Mouse (Mus musculus) hindbrain, embryonic 11.5 days (tissue): Measurements from ENCODE around the gene Rnf113a2. TPM values are rescaled to one million over a fixed set of nuclear protein-coding genes. Genes with fewer than 3 reads are reported as not detected.

Source experiments
- ATAC-seq: fragments of 200-750 bp; cut with Nextera tagmentation; 2 replicates; pipeline ENCODE4 v1.8.0; 2017; ENCODE audit warnings: mild to moderate bottlenecking, moderate TSS enrichment, moderate library complexity; ENCODE audit not compliant: low FRiP score
- DNase-seq: peaks from one replicate; pipeline ENCODE4 v3.0.0-alpha.2; 2015; ENCODE audit warnings: low spot score
- H3K27ac ChIP-seq: fragments of 300-500 bp; sonication (generic); 2 replicates; pipeline ENCODE4 v1.5.1; 2014; ENCODE audit warnings: mild to moderate bottlenecking, low read depth, low read length
- H3K27me3 ChIP-seq: fragments of 300-500 bp; sonication (generic); 2 replicates; pipeline ENCODE4 v1.6.1; 2014; ENCODE audit warnings: mild to moderate bottlenecking, low read length, moderate library complexity, mixed read lengths; ENCODE audit not compliant: control insufficient read depth, insufficient read depth
- H3K36me3 ChIP-seq: fragments of 300-500 bp; sonication (generic); 2 replicates; pipeline ENCODE4 v1.6.1; 2014; ENCODE audit warnings: mild to moderate bottlenecking, low read length, moderate library complexity, mixed read lengths; ENCODE audit not compliant: control insufficient read depth, insufficient read depth
- H3K4me1 ChIP-seq: fragments of 300-500 bp; sonication (generic); replicated peaks from 2 replicates; pipeline ENCODE4 v1.6.1; 2014; ENCODE audit warnings: low read length, mixed read lengths; ENCODE audit not compliant: control insufficient read depth, insufficient read depth
- H3K4me2 ChIP-seq: fragments of 300-500 bp; sonication (generic); replicated peaks from 2 replicates; pipeline ENCODE4 v1.6.1; 2014; ENCODE audit warnings: mild to moderate bottlenecking, low read depth, low read length
- H3K4me3 ChIP-seq: fragments of 300-500 bp; sonication (generic); 2 replicates; pipeline ENCODE4 v1.5.1; 2014; ENCODE audit warnings: low read depth, low read length
- H3K9ac ChIP-seq: fragments of 300-500 bp; sonication (generic); 2 replicates; pipeline ENCODE4 v1.6.1; 2014; ENCODE audit warnings: low read depth, low read length
- H3K9me3 ChIP-seq: fragments of 300-500 bp; sonication (generic); 2 replicates; pipeline ENCODE4 v1.6.1; 2016; ENCODE audit warnings: low read length; ENCODE audit not compliant: control insufficient read depth
- WGBS: fragments of 180-500 bp; shearing (Covaris S2); extraction: QIAGEN DNeasy Blood & Tissue Kit; methylation state at CpG from one replicate; pipeline ENCODE4 v1.1.7; 2014; 5-methylcytosine and 5-hydroxymethylcytosine counted together
- polyA plus RNA-seq: library from polyadenylated mRNA; unstranded; fragments of >200 nt; fragmentation: Nextera tagmentation; extraction: Ambion mirVana; gene quantifications from 2 replicates; pipeline ENCODE4 v1.2.1, GENCODE M21; 2014

Gene Rnf113a2
- polyA plus RNA-seq, 1 experiment from 2014 or later, result 33.9 TPM

- no peak overlapping the region for H3K4me2 ChIP-seq
- H3K4me3 ChIP-seq, result no peak overlapping the region
- H3K4me1 ChIP-seq, result no peaks in the 10 kb centered on the region
- no peak for DNase-seq
- ATAC-seq, result no peak
- H3K27ac ChIP-seq, result no peak overlapping the region
- no peaks in the 10 kb centered on the region for H3K9me3 ChIP-seq
- H3K36me3 ChIP-seq, result no peaks in the 10 kb centered on the region
- WGBS, result 91% methylated on average over 2 of the region's 2 CpGs
- H3K27me3 ChIP-seq, result no peaks in the 10 kb centered on the region
- H3K9ac ChIP-seq, result no peak overlapping the region
These were observed 12.8 kb downstream of the Rnf113a2 start for GRCm38 (mm10) chr12:84429825-84430224.

GRCm38 (mm10) chr12:84438697-84439096, 21.7 kb downstream of the Rnf113a2 start:
- no peak for DNase-seq
- H3K36me3 ChIP-seq, result no peaks in the 10 kb centered on the region
- no peak overlapping the region for H3K4me2 ChIP-seq
- H3K27ac ChIP-seq, result no peak overlapping the region
- H3K9ac ChIP-seq, result no peak overlapping the region
- no peaks in the 10 kb centered on the region for H3K27me3 ChIP-seq
- WGBS, result 82% methylated on average over 2 of the region's 2 CpGs
- H3K9me3 ChIP-seq, result no peaks in the 10 kb centered on the region
- no peaks in the 10 kb centered on the region for H3K4me1 ChIP-seq
- H3K4me3 ChIP-seq, result no peak overlapping the region
- no peak for ATAC-seq

- Histone ChIP-seq H3K27ac (no peak overlapping the region), H3K9ac (no peak overlapping the region), H3K36me3 (no peaks in the 10 kb centered on the region), H3K4me2 (no peak overlapping the region), H3K9me3 (no peaks in the 10 kb centered on the region), H3K27me3 (no peaks in the 10 kb centered on the region), H3K4me3 (no peak overlapping the region), H3K4me1 (no peaks in the 10 kb centered on the region)
- DNase-seq (no peak), ATAC-seq (no peak)
- 76% methylated on average over 4 of the region's 4 CpGs for WGBS
These were observed 25.5 kb downstream of the Rnf113a2 start for GRCm38 (mm10) chr12:84442526-84442925.

GRCm38 (mm10) chr12:84447386-84447785, 30.4 kb downstream of the Rnf113a2 start:
- WGBS, result 63% methylated on average over 1 of the region's 1 CpGs
- H3K9ac ChIP-seq, result no peak overlapping the region
- H3K27me3 ChIP-seq, result no peaks in the 10 kb centered on the region
- H3K27ac ChIP-seq, result no peak overlapping the region
- H3K36me3 ChIP-seq, result no peaks in the 10 kb centered on the region
- H3K4me2 ChIP-seq, result no peak overlapping the region
- DNase-seq, result no peak
- no peaks in the 10 kb centered on the region for H3K9me3 ChIP-seq
- no peak overlapping the region for H3K4me3 ChIP-seq
- no peaks in the 10 kb centered on the region for H3K4me1 ChIP-seq
- no peak for ATAC-seq

GRCm38 (mm10) chr12:84448181-84448580, 31.2 kb downstream of the Rnf113a2 start:
- Histone ChIP-seq H3K4me1 (no peaks in the 10 kb centered on the region; the same call in 1 of the 2 replicates), H3K9ac (no peak overlapping the region), H3K27ac (no peak overlapping the region), H3K4me3 (no peak overlapping the region), H3K27me3 (no peaks in the 10 kb centered on the region), H3K36me3 (no peaks in the 10 kb centered on the region), H3K9me3 (no peaks in the 10 kb centered on the region), H3K4me2 (no peak overlapping the region)
- WGBS, result 86% methylated on average over 6 of the region's 6 CpGs
- DNase-seq, result no peak
- ATAC-seq, result no peak

- ATAC-seq (no peak), DNase-seq (no peak)
- H3K4me3 ChIP-seq, result no peak overlapping the region
- H3K4me1 ChIP-seq, result no peaks in the 10 kb centered on the region; the same call in 1 of the 2 replicates
- H3K36me3 ChIP-seq, result no peaks in the 10 kb centered on the region
- H3K9ac ChIP-seq, result no peak overlapping the region
- H3K27me3 ChIP-seq, result no peaks in the 10 kb centered on the region
- H3K27ac ChIP-seq, result no peak overlapping the region
- no peaks in the 10 kb centered on the region for H3K9me3 ChIP-seq
- H3K4me2 ChIP-seq, result peak overlapping the region; percentile 57
- 47% methylated on average over 10 of the region's 10 CpGs for WGBS
These were observed 32.9 kb downstream of the Rnf113a2 start for GRCm38 (mm10) chr12:84449887-84450286.

- H3K27me3 ChIP-seq, result no peaks in the 10 kb centered on the region
- no peaks in the 10 kb centered on the region; the same call in 1 of the 2 replicates for H3K4me1 ChIP-seq
- no peak overlapping the region for H3K27ac ChIP-seq
- ATAC-seq (no peak), DNase-seq (no peak)
- H3K9ac ChIP-seq, result peak overlapping the region; percentile 35; the same call in 1 of the 2 replicates
- peak overlapping the region; percentile 57 for H3K4me2 ChIP-seq
- WGBS, result 2% methylated on average over 6 of the region's 6 CpGs
- no peaks in the 10 kb centered on the region for H3K9me3 ChIP-seq
- H3K4me3 ChIP-seq, result peak overlapping the region; percentile 47
- no peaks in the 10 kb centered on the region for H3K36me3 ChIP-seq
These were observed 33.3 kb downstream of the Rnf113a2 start for GRCm38 (mm10) chr12:84450351-84450717.

- no peaks in the 10 kb centered on the region; the same call in 1 of the 2 replicates for H3K4me1 ChIP-seq
- H3K9me3 ChIP-seq, result no peaks in the 10 kb centered on the region
- peak within 1 kb of the TSS; percentile 33; the same call in 1 of the 2 replicates for H3K27ac ChIP-seq
- 1% methylated on average over 49 of the region's 49 CpGs for WGBS
- H3K27me3 ChIP-seq, result no peaks in the 10 kb centered on the region
- H3K9ac ChIP-seq, result peak within 1 kb of the TSS; percentile 35
- peak within 1 kb of the TSS; percentile 75 for H3K4me2 ChIP-seq
- DNase-seq (peak; percentile 98), ATAC-seq (peak; percentile 99)
- peak within 1 kb of the TSS; percentile 47 for H3K4me3 ChIP-seq
- no peaks in the 10 kb centered on the region for H3K36me3 ChIP-seq
These were observed 34.0 kb downstream of the Rnf113a2 start, which contains the start of the genes Aldh6a1 and Lin52 for GRCm38 (mm10) chr12:84450718-84451646. Gene Aldh6a1 (minus strand): TSS chr12:84451004. Gene Lin52 (plus strand): TSS chr12:84451422.

- DNase-seq, result no peak
- Histone ChIP-seq H3K27me3 (no peaks in the 10 kb centered on the region), H3K4me2 (peak overlapping the region; percentile 75), H3K27ac (no peak overlapping the region), H3K9ac (peak overlapping the region; percentile 35), H3K9me3 (no peaks in the 10 kb centered on the region), H3K4me3 (peak overlapping the region; percentile 47), H3K4me1 (no peaks in the 10 kb centered on the region; the same call in 1 of the 2 replicates), H3K36me3 (no peaks in the 10 kb centered on the region)
- no peak for ATAC-seq
- 3% methylated on average over 11 of the region's 11 CpGs for WGBS
These were observed 34.8 kb downstream of the Rnf113a2 start for GRCm38 (mm10) chr12:84451801-84452200.
